Mouse (Mus musculus) C2C12 (cell line): ENCODE results near the gene Gm7247.
"Not testable (repeated sequence)": the region's sequence is repeated elsewhere in the genome, so short reads cannot be mapped to it uniquely, and the experiment has no call there.

Experiments used
- CEBPB ChIP-seq: IDR thresholded peaks from one replicate; pipeline ENCODE4 v1.6.1; 2011; ENCODE audit warnings: low read depth, mild to moderate bottlenecking, control low read depth, moderate library complexity
- CTCF ChIP-seq: IDR thresholded peaks from one replicate; pipeline ENCODE4 v1.5.1; 2011; ENCODE audit not compliant: control insufficient read depth, insufficient read depth, insufficient read length
- MAX ChIP-seq: IDR thresholded peaks from one replicate; pipeline ENCODE4 v1.6.1; 2011; ENCODE audit warnings: mild to moderate bottlenecking, control low read depth

DNA sequence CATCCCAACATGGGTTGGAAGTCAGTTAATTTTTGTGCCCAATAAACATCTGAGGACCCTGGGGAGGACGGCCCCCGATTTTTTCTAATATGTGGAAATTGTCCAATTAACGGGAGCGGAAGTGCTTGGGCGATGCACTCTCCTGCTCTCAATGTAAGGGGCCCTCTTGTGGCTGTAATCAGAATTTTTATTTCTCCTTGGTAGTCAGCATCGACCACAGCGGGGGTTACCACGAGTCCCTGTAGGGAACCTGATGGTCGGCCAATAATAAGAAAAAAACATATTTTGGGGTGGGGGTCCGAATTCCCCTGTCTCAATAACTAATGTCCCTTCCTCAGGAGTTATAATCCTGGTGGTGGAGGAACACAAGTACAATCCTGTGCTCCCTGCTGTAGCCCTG is 118.7 kb downstream of the Gm7247 start:
- TF ChIP-seq CTCF, MAX, CEBPB: not testable (repeated sequence)
